Mouse (Mus musculus) gonadal fat pad, adult 2 months (tissue): ENCODE measurements at regions not wholly inside any gene's neighbourhood (a gene's known extent, or its start where the extent isn't known, plus 50 kb on each side); places are given as distances from the start of the nearest gene placed in this dataset.

Experiments
- DNase-seq: peaks from one replicate; pipeline ENCODE4 v3.0.0-alpha.2; 2012; ENCODE audit warnings: low read depth

DNA sequence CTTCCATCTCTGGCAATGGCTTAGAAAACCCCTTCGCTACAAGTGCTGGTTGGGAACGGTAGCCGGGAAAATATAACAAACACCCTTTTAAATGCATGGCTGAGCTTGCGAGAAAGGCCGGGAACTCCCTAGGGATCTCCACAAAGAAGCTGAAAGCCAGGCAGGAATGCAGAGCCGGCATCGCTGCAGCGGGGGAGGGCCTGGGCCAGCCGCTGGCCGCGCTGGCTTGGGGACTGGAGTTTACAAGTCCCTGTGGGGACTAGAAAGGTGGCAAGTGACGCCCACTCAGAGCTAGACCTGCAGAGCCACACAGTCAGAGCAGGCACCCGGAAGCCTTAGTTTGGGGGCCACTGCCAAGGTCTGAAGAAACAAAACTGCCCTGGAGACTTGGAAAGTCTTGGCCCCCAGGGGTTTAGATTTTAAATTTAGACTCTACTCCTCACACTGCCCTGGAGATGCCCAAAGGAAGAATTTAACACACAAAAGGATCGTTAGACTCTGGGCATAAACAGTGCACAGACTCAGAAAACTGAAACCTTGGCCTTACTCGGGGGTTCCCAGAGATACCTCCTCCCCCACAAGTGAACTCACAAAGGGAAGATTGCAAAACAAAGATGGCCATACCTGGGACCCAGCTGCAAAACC is 59.4 kb downstream of the 1700001O22Rik start:
- no peak for DNase-seq

DNA sequence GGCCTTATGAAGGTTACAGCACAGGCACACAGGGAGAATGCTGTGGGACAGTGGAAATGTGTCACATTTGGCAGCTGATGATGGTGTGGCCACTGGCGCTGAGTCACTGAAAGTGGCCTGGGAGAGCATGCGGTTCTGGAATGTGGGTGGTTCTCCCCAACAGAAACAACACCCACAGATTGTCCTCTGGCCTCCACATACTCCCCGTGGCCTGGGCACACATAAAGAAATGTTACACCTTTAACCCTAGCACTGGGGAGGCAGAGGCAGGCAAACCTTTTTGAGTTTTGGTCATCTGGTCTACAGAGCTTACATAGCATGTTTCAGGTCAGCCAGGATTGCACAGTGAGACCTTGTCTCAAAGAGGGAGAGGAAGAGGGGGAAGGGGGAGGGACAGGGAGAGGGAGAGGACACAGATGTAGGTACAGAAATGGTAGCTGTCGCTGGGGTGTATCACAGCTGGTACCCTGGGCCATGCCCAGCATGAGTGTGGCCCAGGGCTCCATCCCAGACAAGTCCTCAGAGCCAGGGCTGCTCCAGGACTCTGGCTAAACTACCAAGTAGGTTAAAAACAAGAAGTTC is 60.1 kb downstream of the 1700001O22Rik start:
- no peak for DNase-seq

DNA sequence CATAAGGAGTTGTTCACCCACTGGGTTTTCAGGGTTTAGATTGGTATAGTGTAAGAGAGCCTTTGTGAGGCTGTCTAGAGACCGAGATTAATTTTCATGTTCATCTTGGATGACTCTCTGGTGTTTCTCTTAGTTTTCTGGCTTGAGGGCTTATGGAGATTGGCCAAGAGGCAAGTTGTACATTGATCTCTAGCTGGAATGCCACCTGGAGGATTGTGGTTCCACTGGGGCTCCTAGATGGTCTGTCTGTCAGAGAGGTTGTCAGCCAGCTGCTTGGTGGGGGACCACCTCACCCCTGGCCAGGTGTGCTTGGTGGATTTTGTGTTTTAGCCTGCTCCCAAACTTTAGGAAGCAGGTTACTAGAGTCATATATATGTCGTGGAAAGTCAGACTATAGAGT is 62.0 kb downstream of the 1700001O22Rik start:
- DNase-seq: no peak

DNA sequence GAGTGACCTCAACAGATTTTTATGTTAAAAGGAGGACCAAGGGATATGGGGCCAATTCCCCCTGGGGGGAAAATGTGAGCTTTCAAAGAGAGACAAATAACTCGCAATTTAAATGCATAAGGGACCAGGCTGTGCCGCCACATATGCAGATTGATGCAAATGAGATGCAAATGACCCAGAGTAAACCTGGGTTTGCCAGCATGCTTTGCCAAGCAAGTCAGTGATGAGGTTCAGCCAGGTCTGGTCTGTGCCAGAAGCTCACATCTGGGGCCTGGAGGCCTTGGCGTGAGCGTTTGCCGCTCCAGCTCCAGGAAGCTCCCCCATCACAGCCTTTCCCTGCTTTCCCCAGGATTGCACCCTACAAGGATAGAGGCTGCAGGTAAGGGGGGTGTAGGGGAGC is 65.7 kb downstream of the 1700001O22Rik start:
- no peak for DNase-seq

DNA sequence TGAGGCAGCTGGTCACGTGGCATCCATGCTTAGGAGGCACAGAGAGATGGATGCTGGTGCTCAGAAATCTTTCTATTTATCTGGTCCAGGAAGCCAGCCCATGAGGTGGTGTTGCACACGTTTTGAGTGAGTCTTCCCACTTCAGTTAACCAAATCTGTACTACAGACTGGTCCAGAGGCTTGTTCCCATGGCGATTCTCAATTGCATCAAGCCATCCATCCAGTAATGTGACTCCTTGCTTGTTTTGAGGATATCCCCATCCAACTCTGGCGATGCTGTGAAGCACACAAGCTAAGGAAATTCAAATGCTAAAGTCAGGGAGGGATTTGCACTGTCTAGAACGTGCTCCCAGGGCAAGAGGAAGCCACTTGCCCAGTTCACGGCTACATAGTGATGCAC is 66.8 kb downstream of the 1700001O22Rik start:
- no peak for DNase-seq

DNA sequence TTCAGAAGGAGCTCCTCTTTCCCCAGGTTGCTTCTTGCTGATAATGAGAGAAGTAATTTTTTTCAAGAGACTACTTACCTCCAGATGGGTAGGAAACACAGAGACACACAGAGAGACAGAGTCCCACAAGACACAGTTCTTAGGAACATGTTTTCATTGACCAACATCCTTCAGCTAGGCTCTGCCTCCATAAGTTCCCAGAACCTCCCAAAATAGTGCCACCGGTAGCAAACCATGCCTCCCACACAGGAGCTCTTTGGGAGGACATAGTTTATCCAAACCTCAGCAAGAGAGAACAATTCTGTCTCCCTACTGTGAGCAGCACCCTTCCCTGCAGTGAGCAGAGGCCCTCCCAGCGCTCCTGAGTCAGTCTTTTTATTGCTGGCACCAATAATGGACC is 67.2 kb downstream of the 1700001O22Rik start:
- DNase-seq: no peak

DNA sequence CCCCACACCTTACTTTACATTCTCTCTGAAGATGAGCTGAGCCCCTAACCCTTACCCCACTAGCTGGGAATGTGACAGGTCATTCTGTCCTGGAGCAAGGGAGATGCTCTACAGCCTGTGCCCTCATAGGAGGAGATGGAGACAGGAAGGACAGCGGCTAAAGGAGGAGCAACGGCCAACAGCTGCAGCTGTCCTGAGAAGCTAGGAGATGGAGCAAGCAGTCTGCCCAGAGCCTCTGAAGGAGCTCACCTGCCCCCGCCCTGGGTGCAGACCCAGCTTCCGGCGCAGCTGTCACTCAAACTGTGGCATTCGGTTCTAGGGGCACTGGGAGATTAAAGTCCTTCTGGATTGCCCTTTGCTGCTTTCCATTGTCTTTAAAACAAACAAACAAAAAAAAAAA is 69.6 kb downstream of the 1700001O22Rik start:
- DNase-seq: no peak

DNA sequence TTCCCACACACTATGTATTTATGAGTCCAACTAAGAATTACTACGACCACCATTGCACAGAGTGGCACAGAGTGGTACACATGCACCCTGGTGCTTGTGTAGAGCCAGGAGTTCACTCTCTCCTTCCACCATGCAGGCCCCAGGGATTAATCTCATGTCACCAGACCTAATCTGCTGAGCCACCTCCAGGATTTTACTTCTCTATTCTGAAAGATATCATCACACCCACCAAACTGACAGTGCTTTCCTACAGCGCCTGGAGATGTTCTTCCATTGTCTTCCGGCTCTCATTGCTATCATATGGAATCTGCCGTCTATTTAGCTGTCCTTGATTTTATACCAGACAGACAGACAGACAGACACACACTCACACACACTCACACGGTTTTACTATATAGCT is 71.6 kb downstream of the 1700001O22Rik start:
- no peak for DNase-seq

DNA sequence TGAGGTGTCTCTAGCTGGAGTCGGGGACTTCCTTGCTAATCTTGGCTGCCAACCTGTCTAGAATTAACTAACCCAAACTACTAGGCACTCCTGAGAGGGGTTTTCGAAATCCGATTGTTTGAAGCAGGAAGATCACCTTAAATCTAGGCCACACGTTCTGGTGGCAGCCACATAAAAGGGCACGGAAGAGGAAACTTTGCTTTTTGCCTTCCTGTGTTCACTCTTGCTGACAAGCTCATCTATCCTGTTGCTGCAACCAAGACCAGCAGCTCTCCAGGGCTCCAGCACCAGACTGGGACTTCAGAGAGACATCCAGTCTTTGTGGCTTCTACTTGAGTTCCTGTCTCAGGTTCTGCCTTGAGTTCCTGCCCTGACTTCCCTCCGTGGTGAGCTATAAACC is 75.5 kb downstream of the 1700001O22Rik start:
- no peak for DNase-seq

DNA sequence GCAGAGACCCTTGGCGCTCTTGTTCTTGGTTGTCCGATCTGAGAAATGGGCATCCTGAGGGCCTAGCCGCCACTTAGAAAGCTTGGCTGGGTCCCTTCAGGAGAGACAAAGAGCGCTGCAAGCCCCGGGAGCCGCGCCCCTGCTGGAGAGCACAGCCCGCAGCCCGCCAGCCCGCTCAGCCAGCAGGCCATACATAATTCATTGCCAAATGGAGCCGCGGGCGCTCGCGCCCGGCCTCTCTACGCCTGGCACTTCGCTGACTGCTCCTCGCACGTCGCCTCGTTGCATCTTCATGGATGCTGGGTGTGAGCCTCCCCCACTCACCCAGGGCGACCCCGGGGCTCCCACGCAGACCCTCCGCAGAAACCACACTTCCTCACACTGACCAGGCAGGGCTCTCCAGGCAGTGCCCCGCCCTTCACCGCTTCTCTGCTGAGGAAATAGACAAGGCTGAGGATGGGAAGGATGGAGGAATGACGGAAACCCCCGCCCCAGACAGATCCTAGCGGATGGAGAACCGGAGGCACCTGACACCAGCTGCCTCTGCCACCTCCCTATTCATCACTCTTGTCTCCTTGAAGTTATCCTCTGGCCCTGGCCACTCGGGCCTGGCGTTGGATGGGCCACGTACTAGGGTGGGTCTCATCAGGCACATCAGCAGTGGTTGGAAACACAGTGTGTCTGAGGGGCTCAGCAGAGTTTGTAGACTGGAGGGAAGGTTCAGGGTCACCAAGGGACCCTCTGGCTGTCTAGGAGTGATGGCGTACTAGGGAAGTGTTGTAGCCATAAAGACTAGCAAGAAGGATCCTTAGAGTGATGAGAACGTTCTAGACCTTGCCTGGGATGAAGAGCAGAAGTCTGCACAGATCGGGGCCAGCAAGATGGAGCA is 77.6 kb downstream of the 1700001O22Rik start:
- no peak for DNase-seq

DNA sequence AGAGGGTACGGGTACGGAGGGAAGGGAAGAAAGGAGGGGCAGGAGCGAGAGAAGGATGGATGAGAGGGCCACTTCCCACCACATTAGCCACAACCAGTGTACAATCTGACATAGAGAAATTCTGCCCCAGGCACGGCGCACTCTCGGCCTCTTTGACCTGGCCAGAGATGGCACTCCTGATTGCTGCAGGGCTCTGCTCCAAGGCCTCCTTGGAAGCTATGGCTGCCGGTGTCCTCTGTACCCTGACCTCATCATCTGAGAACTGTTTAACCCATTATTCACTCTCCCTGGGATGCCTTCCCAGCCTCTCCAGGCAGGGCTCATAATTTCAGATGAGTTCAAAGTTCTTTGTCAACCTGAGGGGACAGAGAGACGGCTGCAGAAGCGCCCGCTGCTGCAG is 78.3 kb downstream of the 1700001O22Rik start:
- no peak for DNase-seq

DNA sequence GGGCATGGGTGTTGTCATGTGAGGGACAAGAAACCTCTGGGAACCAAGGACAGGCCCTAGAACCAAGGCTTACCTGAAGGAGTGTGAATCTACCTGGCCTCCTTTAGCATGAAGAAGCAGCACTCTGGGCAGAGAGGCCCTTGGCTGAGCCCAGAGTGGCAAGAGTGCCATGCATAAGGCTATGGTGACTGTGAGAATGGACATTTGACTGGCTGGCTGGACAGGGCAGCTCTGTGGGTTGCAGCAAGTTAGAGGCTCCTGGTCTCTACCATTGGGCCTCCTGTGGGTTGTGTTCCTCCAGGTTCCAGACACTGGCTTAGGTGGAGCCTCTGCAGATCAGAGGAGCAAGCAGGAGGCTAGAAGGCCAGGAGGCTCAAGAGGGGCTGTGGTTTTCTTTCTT is 78.9 kb downstream of the 1700001O22Rik start:
- no peak for DNase-seq

DNA sequence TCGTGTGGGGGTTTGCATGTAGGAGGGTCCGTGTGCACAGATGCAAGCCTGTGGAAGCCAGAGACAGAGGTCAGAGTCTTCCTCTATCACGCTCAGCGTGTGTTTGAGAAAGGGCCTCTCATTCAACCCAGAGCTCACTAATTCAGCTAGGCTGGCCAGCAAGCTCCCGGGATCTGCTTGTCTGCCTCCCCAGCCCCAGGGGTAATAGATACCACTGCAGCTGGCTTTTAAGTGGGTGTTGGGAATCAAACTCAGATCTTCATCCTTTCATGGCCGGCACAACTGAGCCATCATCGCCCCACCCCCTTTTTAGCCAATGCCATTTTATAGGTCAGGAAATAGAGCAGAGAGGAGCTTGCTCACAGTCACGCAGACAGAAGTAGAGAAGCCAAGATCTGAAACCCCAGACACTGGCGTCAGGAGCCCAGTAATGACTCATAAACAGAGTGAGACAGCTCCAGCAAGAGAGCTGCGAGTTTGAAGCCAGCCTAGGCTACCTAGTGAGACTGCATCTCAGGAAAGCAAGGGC is 80.3 kb downstream of the 1700001O22Rik start:
- no peak for DNase-seq

DNA sequence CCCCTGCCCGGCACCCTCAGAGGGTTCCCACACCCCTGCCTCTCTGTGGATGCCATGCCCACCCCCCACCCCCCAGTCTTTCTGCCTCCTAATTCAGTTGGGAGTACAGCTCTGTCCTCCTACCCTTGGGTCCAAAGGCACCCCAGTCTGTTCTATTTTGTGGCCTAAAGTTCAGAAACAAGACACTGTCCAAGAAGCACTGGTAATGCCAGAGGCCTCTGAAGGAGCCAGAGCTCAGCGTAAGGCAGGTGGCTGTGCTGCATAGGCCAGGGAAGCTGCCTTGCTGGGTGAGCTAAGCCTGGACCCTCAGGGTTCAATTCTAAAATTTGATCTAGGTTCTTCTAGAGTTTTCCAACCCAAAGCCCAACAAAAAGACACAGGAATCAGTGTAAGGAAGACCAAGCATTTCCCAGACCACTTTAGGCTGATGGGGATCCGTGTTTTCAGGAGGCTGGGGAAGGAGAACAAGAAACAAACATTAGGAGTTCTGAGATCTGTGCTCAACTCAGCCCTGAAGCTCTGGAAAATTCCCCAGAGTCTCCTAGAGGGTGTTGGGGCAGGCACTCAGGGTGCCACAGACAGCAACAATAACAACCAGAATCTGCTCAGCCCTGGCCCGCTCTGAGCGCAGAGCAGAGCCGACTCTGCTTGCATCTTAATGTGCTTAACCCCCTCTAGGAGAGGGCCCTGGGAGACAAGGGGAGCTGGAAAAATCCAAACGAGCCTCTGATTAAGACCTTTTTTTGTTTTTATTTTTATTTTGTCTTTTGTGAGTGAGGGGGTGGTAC is 81.0 kb downstream of the 1700001O22Rik start:
- DNase-seq: no peak

DNA sequence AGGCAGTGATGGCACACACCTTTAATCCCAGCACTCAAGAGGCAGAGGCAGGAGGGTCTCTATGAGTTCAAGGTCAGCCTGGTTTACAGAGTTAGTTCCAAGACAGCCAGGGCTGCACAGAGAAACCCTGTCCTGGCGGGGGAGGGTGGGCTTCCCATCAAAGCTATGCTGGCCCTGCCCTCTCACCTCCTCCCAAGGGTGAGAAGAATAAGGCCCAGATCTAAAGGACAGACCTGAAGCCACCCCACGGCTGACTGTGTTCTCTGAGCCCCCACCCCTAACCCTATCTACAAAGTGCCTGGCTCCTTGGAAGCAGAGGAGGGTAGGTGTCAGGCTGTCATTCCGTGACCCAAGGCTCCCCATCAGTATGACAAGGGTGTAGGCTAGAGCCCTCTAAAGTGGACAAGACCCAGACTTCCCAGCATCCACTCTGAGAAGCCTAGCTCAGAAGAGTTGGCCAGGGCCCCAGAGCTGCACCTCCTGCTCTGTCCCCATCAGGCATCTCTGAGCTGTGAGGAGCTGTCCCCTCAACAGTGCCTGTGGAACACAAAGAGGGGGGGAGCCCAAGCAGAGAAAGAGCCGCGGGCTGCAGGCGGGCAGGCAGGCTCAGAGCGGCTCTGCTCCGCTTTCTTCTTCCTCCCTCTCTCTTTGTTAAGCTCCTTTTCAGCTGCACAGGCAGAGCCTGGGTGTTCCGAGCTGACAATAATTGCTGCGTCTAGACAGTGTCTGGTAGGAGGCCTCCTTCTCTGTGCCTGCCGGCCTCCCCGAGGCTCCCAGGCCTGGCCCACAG is 81.8 kb downstream of the 1700001O22Rik start:
- no peak for DNase-seq

DNA sequence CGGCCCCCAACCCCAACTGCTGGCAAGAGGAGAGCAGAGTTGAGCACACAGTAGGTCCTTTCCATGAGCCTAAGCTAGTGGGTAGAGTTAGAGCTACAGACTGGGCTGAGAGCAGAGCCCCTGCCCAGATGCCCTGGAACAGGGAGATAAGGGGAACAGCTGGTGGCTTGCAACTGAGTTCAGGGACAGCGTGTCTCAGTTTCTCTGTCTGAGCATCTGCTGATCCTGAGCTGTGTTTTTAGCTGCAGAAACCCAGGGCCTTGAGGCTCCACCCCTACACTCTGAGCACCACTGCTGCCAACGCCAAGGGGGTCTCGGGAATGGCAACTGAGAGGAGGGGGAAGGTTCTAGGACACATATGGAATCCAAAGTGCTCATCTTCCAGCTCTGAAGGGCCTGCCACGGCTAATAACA is 82.4 kb downstream of the 1700001O22Rik start:
- DNase-seq: no peak

DNA sequence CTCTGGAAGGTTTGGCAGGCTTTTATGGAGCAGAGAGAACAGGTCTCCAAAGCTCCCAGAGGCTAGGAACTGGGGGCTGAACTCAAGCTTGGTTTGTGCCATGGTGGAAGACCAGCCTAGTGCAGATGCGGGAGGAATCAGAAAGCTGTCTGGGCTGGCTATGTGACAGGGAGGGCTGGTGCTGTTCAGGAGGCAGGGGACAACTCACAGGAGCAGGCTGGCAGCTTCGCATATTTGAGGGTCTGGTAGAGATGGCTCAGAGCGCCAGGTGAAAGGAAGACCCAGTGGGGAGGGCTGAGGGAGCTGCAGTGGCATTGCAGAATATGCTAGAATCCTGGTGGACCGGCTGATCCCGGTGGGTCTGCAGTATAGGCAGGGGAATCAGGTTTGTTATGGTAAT is 83.2 kb downstream of the 1700001O22Rik start:
- DNase-seq: no peak

DNA sequence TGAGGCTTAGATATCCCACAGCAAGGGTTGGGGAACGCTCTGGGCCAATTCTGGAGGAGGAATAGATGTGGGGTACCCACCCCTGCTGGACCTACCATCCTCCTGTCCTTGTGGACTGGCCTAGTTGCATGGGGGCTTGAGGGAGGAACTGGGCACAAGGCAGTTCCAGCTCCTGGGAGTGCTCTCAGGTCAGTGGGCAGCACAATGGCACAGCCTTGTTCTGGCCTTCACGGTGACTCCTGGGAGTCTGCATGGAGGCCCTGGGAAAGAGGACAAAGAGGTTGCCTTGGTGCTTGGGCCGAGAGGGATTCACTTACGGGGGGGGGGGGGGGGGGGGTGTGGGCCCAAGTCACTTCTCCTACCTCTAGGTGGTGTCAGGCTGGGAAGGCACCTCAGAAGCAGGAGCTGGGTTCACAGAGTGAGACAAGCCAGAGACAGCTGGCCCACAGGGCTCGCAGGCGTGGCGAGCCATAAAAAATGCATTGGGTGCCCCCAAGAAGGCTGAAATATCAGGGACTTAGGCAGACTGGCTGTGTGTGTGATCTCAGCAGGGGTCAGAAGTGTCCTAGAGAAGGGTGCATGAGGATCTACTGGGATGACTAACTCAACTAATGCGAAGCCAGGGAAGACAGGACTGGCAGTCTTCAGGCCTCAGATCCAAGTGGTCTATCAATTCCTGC is 83.7 kb downstream of the 1700001O22Rik start:
- DNase-seq: no peak

DNA sequence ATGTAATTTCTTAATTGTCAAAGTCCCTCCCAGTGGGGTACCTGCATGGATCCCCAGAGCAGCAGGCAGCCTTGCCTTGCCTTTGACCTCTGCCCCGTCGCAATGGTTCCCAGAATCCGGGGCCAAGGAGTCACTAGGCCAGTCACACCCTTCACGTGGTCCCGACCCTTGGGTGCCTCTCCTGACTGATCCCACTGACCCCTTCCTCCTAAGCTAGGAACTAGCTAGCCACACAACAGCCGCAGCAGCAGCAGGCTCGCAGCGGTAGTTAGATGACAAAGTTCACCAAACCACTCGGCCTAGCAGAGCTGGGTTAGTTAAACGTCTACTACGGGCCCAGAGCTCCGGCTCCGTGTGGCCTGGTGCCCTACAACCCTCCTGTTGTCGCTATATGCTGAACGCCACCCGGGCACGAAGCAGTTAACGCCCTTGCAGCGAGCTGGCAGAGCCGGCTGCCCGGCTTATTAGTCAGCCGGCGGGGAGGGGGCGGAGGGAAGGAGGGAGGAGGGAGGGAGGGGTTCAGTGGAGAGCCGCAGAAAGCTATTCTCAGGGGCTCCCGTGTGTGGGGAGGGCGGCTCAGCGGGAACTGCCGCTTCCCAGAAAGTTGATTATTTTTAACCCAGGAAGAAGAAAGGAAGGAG is 84.6 kb downstream of the 1700001O22Rik start:
- no peak for DNase-seq

DNA sequence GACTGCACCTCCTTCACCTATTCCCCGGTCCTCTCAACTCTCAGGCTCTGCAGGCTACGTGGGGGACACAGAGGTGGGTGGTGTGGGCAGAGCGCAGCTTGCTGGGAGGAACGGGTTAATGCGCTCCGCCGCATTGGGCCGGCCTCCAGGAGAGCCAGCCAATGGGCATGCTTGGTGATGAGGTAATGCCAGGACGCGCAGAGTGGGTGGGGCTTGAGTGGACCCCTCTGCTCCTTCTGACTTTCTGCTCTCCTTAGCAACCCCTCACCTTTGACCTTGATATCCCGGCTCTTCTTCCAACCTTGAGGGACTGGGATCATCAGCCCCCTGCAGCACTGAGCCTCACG is 85.2 kb downstream of the 1700001O22Rik start:
- no peak for DNase-seq
